Comparison of ENCODE assay signal across 14 mouse cellular contexts in genomic region chr4:117230331-117230730, GRCm38 (mm10). TPM values are rescaled to one million over a fixed set of nuclear protein-coding genes. Genes with fewer than 3 reads are reported as not detected.
A peak's percentile ranks its signal among the peaks of the same experiment; 100 is the strongest.
DNase-seq lines count a peak whose midpoint lies in the region; TF ChIP-seq lines count a peak whose summit lies in the region.
"Had no signal": no experiment of that assay in that cellular context is flagged by ENCODE, and none has a peak within 500 bp of the region (broad histone marks: within the 10 kb centered on the region; RNA-seq: fewer than 3 reads in every experiment).

No protein-coding gene starts in this region.

- H3K4me3 ChIP-seq in left cerebral cortex, adult 2 months: no peak overlapping the region
- H3K4me3 ChIP-seq in limb, embryonic 10.5 days: no peak overlapping the region
- H3K4me3 ChIP-seq: erythroblast, embryonic 14.5 days; hindbrain, embryonic 15.5 days; limb, embryonic 15.5 days; midbrain, embryonic 15.5 days had no signal

- no peaks in the 10 kb centered on the region for H3K36me3 ChIP-seq in limb, embryonic 10.5 days
- H3K36me3 ChIP-seq: hindbrain, embryonic 15.5 days; limb, embryonic 15.5 days; midbrain, embryonic 15.5 days had no signal

- whole genome bisulfite sequencing in limb, embryonic 10.5 days: 57% methylated on average over 10 of the region's 10 CpGs

- intact Hi-C loops in left cerebral cortex, adult 2 months (cut with DNase I): no loop called here

- DNase-seq in adrenal gland, adult (ENCODE audit: inconsistent age in 2 of 2, low spot score in 1 of 2): peak; percentile 25 to 47
- no peak for DNase-seq in adrenal gland, postnatal 25 days
- DNase-seq in left cerebral cortex, adult 2 months (ENCODE audit: extremely low spot score in 1 of 2, low spot score in 2 of 2): no peak
- DNase-seq in left cerebral cortex, adult 18-20 months (ENCODE audit: low spot score in 2 of 2): no peak
- DNase-seq in ES-CJ7 (ENCODE audit: low read depth, low spot score): peak; percentile 76
- DNase-seq in limb, embryonic 10.5 days (ENCODE audit: low spot score): peak; percentile 48
- no peak for DNase-seq in Muller cell, postnatal 12 days (ENCODE audit: inconsistent ontology term)
- DNase-seq in urinary bladder, postnatal 36 days (ENCODE audit: low spot score in 2 of 2): no peak
- DNase-seq: cerebellum, adult 9-10 months; gastrocnemius, postnatal 36 days had no signal

- no peak overlapping the region for H3K27ac ChIP-seq in left cerebral cortex, adult 2 months
- H3K27ac ChIP-seq in limb, embryonic 10.5 days: no peak overlapping the region
- H3K27ac ChIP-seq: hindbrain, embryonic 15.5 days; limb, embryonic 15.5 days; midbrain, embryonic 15.5 days had no signal

- peak; percentile 40 for TF ChIP-seq CTCF in left cerebral cortex, adult 2 months (IDR thresholded peaks at IDR 0.05)

- H3K27me3 ChIP-seq in limb, embryonic 10.5 days (ENCODE audit: low read depth, poor library complexity, severe bottlenecking): no peaks in the 10 kb centered on the region
- H3K27me3 ChIP-seq: hindbrain, embryonic 15.5 days; limb, embryonic 15.5 days; midbrain, embryonic 15.5 days had no signal

- H3K4me1 ChIP-seq in limb, embryonic 10.5 days: peaks cover 14% of the 10 kb centered on the region
- H3K4me1 ChIP-seq: hindbrain, embryonic 15.5 days; midbrain, embryonic 15.5 days had no signal

- H3K9me3 ChIP-seq in limb, embryonic 10.5 days (replicated peaks): no peaks in the 10 kb centered on the region
- H3K9me3 ChIP-seq: hindbrain, embryonic 15.5 days; limb, embryonic 15.5 days; midbrain, embryonic 15.5 days had no signal

RNA-seq across cellular contexts. Expression of gene Tmem53, which starts 21.4 kb away (rescaled TPM):
- total RNA-seq in adrenal gland, postnatal 25 days (2021): 86.4 and 94.3 TPM in 2 replicates
- 1 to 10 TPM; 5.0 to 5.4 TPM for total RNA-seq in left cerebral cortex, adult 2 months (2021)
- total RNA-seq in left cerebral cortex, adult 18-20 months (2021): 1 to 10 TPM; 4.1 to 4.3 TPM
- polyA plus RNA-seq in limb, embryonic 10.5 days (2016; fragmentation: Nextera tagmentation; extraction: Ambion mirVana): 6.2 and 9.2 TPM in 2 replicates

RNA-seq across cellular contexts. Expression of gene Armh1, which starts 21.6 kb away (rescaled TPM):
- total RNA-seq in adrenal gland, postnatal 25 days (2021): 4.8 and 4.9 TPM in 2 replicates
- total RNA-seq in left cerebral cortex, adult 2 months (2021): under 1 TPM in 1 of 2 experiments, not detected in 1; 0.63 TPM
- under 1 TPM; 0.26 to 0.40 TPM for total RNA-seq in left cerebral cortex, adult 18-20 months (2021)
- polyA plus RNA-seq in limb, embryonic 10.5 days (2016; fragmentation: Nextera tagmentation; extraction: Ambion mirVana): 0.09 and 0.25 TPM in 2 replicates
- total RNA-seq: gastrocnemius, postnatal 36 days had no signal
- polyA plus RNA-seq: erythroblast, embryonic 14.5 days had no signal

RNA-seq across cellular contexts. Expression of gene Kif2c, which starts 47.9 kb away (rescaled TPM):
- 2.8 and 4.7 TPM in 2 replicates for total RNA-seq in adrenal gland, postnatal 25 days (2021)
- total RNA-seq in left cerebral cortex, adult 2 months (2021): not detected
- under 1 TPM in 1 of 2 experiments, not detected in 1; 0.16 TPM for total RNA-seq in left cerebral cortex, adult 18-20 months (2021)
- polyA plus RNA-seq in limb, embryonic 10.5 days (2016; fragmentation: Nextera tagmentation; extraction: Ambion mirVana): 116 and 124 TPM in 2 replicates

Comparison
In these comparisons a context has a peak if more than half of its experiments do, and no peak if none do; other contexts are left out.
1. DNase-seq: peak in adrenal gland, adult (2 of 2), ES-CJ7 (single experiment) and limb, embryonic 10.5 days (single experiment); none in adrenal gland, postnatal 25 days (single experiment), left cerebral cortex, adult 2 months (0 of 2), left cerebral cortex, adult 18-20 months (0 of 2), Muller cell, postnatal 12 days (single experiment) and urinary bladder, postnatal 36 days (0 of 2).
2. RNA of gene Tmem53, which starts 21.4 kb away (total RNA-seq): 86.4 to 94.3 TPM in adrenal gland, postnatal 25 days; 5.0 to 5.4 TPM in left cerebral cortex, adult 2 months and 4.1 to 4.3 TPM in left cerebral cortex, adult 18-20 months; every median in the first group is over 10 times any median in the second.